Mouse (Mus musculus) kidney, embryonic 14.5 days (tissue): Measurements from ENCODE around the gene Ccdc96. TPM values are rescaled to one million over a fixed set of nuclear protein-coding genes. Genes with fewer than 3 reads are reported as not detected.

Experiments
- ATAC-seq: fragments of 200-750 bp; cut with Nextera tagmentation; 2 replicates; pipeline ENCODE4 v1.8.0; 2017; ENCODE audit warnings: moderate number of reproducible peaks, mild to moderate bottlenecking, moderate TSS enrichment, moderate library complexity; ENCODE audit not compliant: low FRiP score, low TSS enrichment
- H3K27ac ChIP-seq: fragments of 300-500 bp; sonication (generic); 2 replicates; pipeline ENCODE4 v1.5.1; 2014; ENCODE audit warnings: low read depth, mild to moderate bottlenecking, low read length, moderate library complexity, mixed read lengths
- H3K27me3 ChIP-seq: fragments of 300-500 bp; sonication (generic); 2 replicates; pipeline ENCODE4 v1.6.1; 2014; ENCODE audit warnings: mild to moderate bottlenecking, low read length; ENCODE audit not compliant: control insufficient read depth, insufficient read depth
- H3K36me3 ChIP-seq: fragments of 300-500 bp; sonication (generic); 2 replicates; pipeline ENCODE4 v1.6.1; 2014; ENCODE audit warnings: low read length, mixed read lengths; ENCODE audit not compliant: control insufficient read depth, insufficient read depth
- H3K4me1 ChIP-seq: fragments of 300-500 bp; sonication (generic); 2 replicates; pipeline ENCODE4 v1.6.1; 2014; ENCODE audit warnings: low read length, mixed read lengths; ENCODE audit not compliant: control insufficient read depth, insufficient read depth
- H3K4me2 ChIP-seq: fragments of 300-500 bp; sonication (generic); replicated peaks from 2 replicates; pipeline ENCODE4 v1.6.1; 2014; ENCODE audit warnings: low read depth, mild to moderate bottlenecking, low read length
- H3K4me3 ChIP-seq: fragments of 300-500 bp; sonication (generic); 2 replicates; pipeline ENCODE4 v1.5.1; 2014; ENCODE audit warnings: mild to moderate bottlenecking, low read length
- H3K9ac ChIP-seq: fragments of 300-500 bp; sonication (generic); 2 replicates; pipeline ENCODE4 v1.6.1; 2014; ENCODE audit warnings: low read depth, mild to moderate bottlenecking, low read length, moderate library complexity
- H3K9me3 ChIP-seq: fragments of 300-500 bp; sonication (generic); 2 replicates; pipeline ENCODE4 v1.6.1; 2016; ENCODE audit warnings: low read length; ENCODE audit not compliant: control insufficient read depth
- WGBS: fragments of 180-500 bp; shearing (Covaris S2); extraction: QIAGEN DNeasy Blood & Tissue Kit; methylation state at CpG from one replicate; pipeline ENCODE4 v1.1.7; 2014; 5-methylcytosine and 5-hydroxymethylcytosine counted together
- polyA plus RNA-seq: library from polyadenylated mRNA; unstranded; fragments of >200 nt; fragmentation: Nextera tagmentation; extraction: Ambion mirVana; gene quantifications from 2 replicates; pipeline ENCODE4 v1.2.1, GENCODE M21; 2014

Ccdc96 gene
- 0.17 and 0.58 TPM in 2 replicates for polyA plus RNA-seq

DNA sequence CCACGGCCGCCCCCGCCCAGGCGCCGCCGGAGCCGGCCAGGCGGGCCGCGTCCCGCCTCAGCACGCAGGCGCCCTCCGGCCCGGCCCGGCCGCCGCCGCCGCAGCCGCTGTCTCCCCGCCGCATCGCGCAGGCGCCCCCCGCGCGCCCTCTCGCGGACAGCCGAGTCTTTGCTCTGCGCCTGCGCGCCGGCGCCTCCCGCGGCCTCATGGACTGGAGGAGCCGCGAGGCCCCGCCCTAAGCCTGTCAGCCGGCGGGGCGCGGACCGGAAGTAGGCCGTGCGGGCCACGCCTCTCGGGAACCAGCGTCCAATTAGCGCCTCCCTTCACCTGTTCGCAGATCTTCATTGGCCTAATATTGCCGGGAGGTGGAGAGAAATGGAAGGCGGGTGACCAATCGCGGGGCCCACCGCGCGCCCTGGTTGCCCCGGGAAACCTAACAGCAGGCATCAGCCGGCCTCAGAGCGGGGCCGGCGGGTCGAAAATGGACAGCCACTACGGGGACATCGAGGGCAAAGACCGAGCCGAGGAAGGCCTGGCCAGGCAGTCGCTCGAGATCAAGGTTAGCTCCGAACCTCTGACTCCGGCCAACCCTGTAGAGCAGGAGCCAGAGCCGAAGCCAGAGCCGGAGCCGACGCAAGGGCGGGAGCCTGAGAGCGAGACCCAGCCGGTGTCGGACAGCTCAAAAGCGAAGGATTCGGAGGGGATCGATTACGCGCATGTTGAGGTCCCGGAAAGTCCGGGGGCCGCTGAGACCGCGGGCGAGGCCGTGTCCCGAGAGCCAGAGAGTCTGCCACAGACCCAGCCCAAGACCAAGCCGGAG is at the start of gene Ccdc96, which contains the start of gene Tada2b:
Gene Ccdc96 (plus strand): TSS at position 418 of the 820 bp plus-strand sequence.
Gene Tada2b (minus strand): TSS at position 115 of the 820 bp plus-strand sequence.
- Histone ChIP-seq H3K9ac (peak within 1 kb of the TSS; percentile 92), H3K27me3 (peaks cover 5% of the 10 kb centered on the region; the same call in 1 of the 2 replicates), H3K4me2 (peak within 1 kb of the TSS; percentile 97), H3K27ac (no peak within 1 kb of the TSS), H3K9me3 (no peaks in the 10 kb centered on the region), H3K4me1 (peaks cover 17% of the 10 kb centered on the region), H3K36me3 (no peaks in the 10 kb centered on the region), H3K4me3 (peak within 1 kb of the TSS; percentile 88)
- peak; percentile 99 for ATAC-seq
- WGBS: under 1% methylated on average over 95 of the region's 97 CpGs

DNA sequence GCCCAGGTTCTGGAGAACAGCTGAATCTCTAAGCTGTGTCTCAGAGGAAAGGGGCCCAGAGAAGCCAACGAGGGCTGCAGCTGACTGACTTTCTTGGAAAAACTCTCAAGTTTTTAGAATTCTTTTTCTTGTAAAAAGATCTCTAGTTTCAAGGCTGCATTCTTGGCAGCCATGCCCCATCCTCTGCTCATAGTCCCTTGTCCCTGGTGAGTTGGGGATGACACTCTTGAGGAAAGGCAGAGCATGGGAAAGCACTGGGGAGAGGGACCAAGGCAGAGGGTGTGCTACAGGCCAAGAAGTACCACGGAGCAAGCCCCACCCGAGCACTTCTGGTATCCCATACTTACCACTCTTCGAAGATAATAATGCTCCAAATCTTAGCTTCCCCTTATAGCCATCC is 47.5 kb upstream of the Ccdc96 start:
- H3K9ac ChIP-seq: no peak overlapping the region

DNA sequence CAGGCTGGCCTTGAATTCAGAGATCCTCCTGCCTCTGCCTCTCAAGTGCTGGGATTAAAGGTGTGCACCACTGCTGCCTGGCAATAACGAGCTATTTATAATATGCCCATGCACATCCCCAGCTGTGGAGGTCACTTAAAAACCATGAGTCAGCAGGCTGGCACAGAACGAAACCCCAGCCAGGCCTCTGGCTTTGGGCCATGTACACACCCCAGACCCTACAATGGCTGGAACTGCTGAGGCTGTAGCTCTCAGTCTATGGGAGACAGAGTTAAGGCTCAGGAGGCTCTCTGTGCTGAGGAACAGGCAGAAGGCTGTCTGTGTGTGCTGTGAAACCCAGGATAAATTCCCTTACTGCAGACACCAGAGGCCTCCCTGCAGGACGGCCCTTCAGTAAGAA is 43.6 kb upstream of the Ccdc96 start:
- ATAC-seq: no peak
- Histone ChIP-seq H3K9ac (no peak overlapping the region), H3K36me3 (no peaks in the 10 kb centered on the region), H3K4me3 (no peak overlapping the region), H3K4me2 (no peak overlapping the region), H3K4me1 (no peaks in the 10 kb centered on the region), H3K27ac (no peak overlapping the region), H3K27me3 (no peaks in the 10 kb centered on the region), H3K9me3 (no peaks in the 10 kb centered on the region)
- 79% methylated on average over 3 of the region's 3 CpGs for WGBS

More for the DNA sequence above, 47.5 kb upstream of the Ccdc96 start:
- no peak overlapping the region for H3K4me3 ChIP-seq
- WGBS: 81% methylated on average over 4 of the region's 4 CpGs
- no peaks in the 10 kb centered on the region for H3K4me1 ChIP-seq
- H3K36me3 ChIP-seq: no peaks in the 10 kb centered on the region
- no peak for ATAC-seq
- no peak overlapping the region for H3K4me2 ChIP-seq
- no peaks in the 10 kb centered on the region for H3K9me3 ChIP-seq
- H3K27ac ChIP-seq: no peak overlapping the region
- 0 out of 2 replicates have a peak, but pooled peaks cover 3% of the 10 kb centered on the region for H3K27me3 ChIP-seq

DNA sequence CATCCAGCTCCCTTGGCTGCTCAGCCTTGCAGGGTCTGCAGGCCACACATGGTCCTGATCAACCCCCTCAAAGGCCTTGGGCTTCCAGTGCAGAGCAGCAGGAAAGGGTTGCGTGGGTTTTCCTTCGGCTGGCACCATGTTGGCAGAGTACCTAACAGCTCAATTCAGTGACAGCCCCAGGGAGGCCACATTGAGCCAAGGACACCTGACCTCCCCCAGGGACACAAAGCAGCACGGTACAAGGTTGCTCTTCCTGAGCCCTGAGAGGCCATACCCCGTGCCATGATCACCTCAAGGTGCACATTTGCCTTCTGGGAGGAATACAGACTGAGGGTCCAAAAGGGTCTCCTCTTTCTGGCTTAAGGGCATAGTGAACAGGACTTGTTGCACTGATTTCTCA is 39.8 kb upstream of the Ccdc96 start:
- WGBS: 50% methylated on average over 4 of the region's 4 CpGs
- no peak overlapping the region for H3K27ac ChIP-seq
- no peak overlapping the region for H3K4me3 ChIP-seq
- H3K36me3 ChIP-seq: no peaks in the 10 kb centered on the region
- no peaks in the 10 kb centered on the region for H3K9me3 ChIP-seq
- H3K4me2 ChIP-seq: no peak overlapping the region
- no peaks in the 10 kb centered on the region for H3K4me1 ChIP-seq
- ATAC-seq: no peak
- no peaks in the 10 kb centered on the region for H3K27me3 ChIP-seq
- no peak overlapping the region for H3K9ac ChIP-seq

DNA sequence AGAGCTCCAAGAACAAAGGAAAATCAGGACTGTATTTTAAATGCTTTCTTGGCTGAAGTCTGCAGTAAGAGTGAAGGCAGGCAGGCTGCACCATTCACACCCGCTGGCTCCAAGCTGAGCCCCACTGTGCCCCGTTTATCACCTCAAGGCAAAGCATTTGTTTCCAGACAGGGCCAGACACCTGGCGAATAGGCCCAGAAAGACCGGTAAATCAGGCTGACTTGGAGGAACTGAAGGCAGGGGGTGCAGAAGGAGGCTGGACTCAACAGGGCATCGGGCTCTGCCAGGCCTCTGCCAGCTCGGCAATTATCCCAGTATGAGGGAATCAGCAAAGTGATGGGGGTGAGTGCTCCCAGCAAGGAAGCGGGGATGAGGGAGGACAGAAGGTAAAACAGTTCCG is 39.4 kb upstream of the Ccdc96 start:
- Histone ChIP-seq H3K4me3 (no peak overlapping the region), H3K36me3 (no peaks in the 10 kb centered on the region), H3K4me1 (no peaks in the 10 kb centered on the region), H3K9me3 (no peaks in the 10 kb centered on the region), H3K27me3 (no peaks in the 10 kb centered on the region), H3K4me2 (no peak overlapping the region), H3K27ac (no peak overlapping the region), H3K9ac (no peak overlapping the region)
- no peak for ATAC-seq
- 30% methylated on average over 8 of the region's 8 CpGs for WGBS

DNA sequence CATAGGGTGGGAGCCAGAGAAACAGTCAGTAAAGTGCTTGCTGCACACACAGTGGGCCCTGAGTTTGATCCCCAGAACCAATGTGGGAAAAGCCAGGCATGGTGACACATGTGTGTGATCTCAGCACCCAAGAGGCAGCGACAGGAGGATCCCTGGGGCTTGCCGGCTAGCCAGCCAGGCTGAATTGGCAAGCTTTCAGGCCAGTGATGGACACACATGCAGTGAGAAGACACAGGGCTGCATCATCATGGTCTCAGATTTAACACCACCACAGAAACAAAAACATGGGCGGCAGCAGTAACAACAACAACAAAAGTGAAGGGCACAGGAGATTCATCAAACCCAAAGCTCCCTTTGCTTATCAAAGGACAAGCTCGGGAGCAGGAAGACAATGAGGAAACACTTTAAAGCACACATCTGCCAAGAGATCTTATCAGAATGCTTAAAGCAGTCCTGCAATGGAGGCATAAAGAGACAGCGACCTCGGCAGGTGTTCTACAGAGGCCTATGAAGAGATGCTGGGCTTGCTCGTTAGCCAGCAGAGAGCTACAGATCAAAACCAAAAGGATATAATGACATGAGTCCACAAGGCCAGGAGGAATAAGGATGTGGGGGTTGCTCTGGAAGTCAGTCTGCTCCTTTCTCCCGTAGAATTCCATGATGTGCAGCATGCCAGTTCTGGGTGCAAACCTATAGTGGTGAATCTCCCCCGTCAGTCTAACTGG is 38.1 kb upstream of the Ccdc96 start:
- Histone ChIP-seq H3K4me1 (no peaks in the 10 kb centered on the region), H3K4me2 (no peak overlapping the region), H3K27ac (no peak overlapping the region), H3K4me3 (no peak overlapping the region), H3K36me3 (no peaks in the 10 kb centered on the region), H3K9ac (no peak overlapping the region), H3K27me3 (no peaks in the 10 kb centered on the region), H3K9me3 (no peaks in the 10 kb centered on the region)
- no peak for ATAC-seq
- WGBS: 46% methylated on average over 9 of the region's 9 CpGs

DNA sequence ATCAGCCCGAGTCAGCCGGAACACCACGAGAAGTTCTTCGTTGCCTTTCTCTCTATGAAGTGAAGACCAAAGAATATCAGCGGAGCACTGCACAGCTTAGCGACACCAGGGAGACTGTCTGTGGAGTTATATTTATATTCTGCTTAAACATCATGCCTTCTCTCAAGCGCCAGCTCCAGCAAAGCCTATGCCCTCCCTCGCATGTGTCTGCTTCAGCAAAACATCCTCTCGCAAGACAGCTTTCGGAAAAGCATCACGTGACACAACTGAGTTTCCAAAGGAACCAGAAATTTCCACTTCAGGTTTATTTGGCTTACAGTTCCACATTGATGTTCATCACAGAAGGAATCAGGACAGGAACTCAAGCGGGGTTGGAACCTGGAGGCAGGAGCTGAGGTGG is 36.5 kb upstream of the Ccdc96 start:
- Histone ChIP-seq H3K27ac (no peak overlapping the region), H3K27me3 (no peaks in the 10 kb centered on the region), H3K4me3 (no peak overlapping the region), H3K36me3 (no peaks in the 10 kb centered on the region), H3K9ac (no peak overlapping the region), H3K9me3 (no peaks in the 10 kb centered on the region), H3K4me2 (no peak overlapping the region), H3K4me1 (no peaks in the 10 kb centered on the region)
- WGBS: 92% methylated on average over 12 of the region's 12 CpGs
- ATAC-seq: no peak

DNA sequence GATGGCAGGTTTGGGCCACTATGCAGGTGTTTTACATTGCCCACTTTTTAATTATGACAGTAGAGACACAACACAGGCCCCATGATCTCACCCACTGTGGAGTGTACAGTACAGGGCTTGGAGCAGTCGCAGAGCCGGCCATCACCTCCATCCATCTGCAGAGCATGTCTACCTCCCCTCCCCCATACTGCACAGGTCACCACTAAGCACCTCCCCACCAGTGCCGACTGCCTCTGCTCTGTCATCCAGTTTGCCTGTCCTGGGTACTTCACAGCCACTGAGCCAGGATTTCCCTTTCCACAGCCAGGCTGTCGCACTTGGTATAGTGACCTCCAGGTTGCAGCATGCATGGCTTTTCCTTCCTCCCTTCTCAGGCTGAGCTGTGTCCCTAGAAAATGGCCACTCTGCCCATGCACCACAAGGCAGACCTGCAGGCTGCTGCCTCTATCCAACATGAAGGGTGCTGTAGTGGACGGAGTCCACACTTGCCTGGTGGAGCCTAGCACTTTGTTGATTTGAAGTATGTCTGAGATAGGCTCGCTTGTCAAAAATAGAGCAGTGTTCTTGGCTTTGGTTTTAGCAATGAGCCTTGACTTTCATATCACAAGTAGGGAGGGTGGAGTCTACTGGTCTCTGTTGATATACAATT is 34.6 kb upstream of the Ccdc96 start:
- Histone ChIP-seq H3K27me3 (no peaks in the 10 kb centered on the region), H3K9ac (no peak overlapping the region), H3K27ac (no peak overlapping the region), H3K4me3 (no peak overlapping the region), H3K4me2 (no peak overlapping the region), H3K9me3 (no peaks in the 10 kb centered on the region), H3K36me3 (no peaks in the 10 kb centered on the region), H3K4me1 (no peaks in the 10 kb centered on the region)
- ATAC-seq: no peak
- WGBS: 60% methylated on average over 6 of the region's 6 CpGs
